Mouse (Mus musculus): ENCODE results near the gene Hivep3. TPM values are rescaled to one million over a fixed set of nuclear protein-coding genes. Genes with fewer than 3 reads are reported as not detected.

Hivep3 gene
- polyA plus RNA-seq, 1 experiment from 2014 or later = 6.2 TPM

DNA sequence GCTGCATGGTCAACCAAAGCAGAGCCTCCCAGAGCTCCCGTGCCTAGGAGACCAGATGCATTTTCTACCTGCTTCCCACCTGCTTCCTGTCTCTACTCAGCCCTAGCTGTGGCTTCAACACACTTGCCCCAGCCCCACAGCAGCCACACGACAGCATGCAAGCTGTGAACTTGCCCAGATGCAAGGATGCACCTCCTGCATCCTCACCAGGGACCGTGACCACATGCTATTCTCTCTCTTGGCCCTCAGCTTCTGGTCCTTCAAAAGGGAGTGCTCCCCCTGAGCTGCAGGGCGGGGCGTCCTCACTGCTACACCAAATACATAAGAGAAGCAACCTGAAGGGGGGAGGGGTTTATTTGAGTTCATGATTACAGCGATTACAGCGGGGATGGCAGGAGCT, 303.4 kb downstream of the Hivep3 start:
- Histone ChIP-seq H3K27ac (ENCODE audit: low read depth) (no peak overlapping the region), H3K9ac (ENCODE audit: low read length) (no peak overlapping the region), H3K4me3 (ENCODE audit: low read depth, low read length) (no peak overlapping the region), H3K36me3 (ENCODE audit: control insufficient read depth, insufficient read depth, low read length) (no peaks in the 10 kb centered on the region), H3K27me3 (replicated peaks; ENCODE audit: control insufficient read depth, insufficient read depth, low read length) (peaks cover 31% of the 10 kb centered on the region), H3K4me2 (ENCODE audit: low read length) (no peak overlapping the region), H3K4me1 (replicated peaks; ENCODE audit: control insufficient read depth, insufficient read depth, low read length) (no peaks in the 10 kb centered on the region), H3K9me3 (ENCODE audit: control insufficient read depth, low read length) (no peaks in the 10 kb centered on the region)
- ATAC-seq (replicated peaks; ENCODE audit: low FRiP score, low TSS enrichment, low read depth) (no peak), DNase-seq (ENCODE audit: low spot score) (no peak)
- WGBS = 36% methylated on average over 7 of the region's 7 CpGs

DNA sequence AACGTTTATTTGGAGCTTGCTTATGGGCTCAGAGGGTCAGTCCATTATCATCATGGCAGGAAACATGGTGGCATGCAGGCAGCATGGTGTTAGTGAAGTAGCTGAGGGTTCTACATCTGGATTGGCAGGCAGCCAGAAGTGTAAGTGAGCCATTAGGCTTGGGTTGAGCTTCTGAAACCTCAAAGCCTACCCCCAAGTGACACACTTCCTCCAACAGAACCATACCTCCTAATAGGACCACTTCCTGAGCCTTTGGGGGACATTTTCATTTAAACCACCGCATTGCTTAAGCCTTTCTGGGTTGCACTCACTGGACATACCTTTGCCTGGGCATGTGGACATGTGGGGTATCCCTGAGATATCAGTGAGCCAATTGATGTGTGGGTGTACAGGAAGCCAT, 307.9 kb downstream of the Hivep3 start:
- H3K27ac ChIP-seq (ENCODE audit: low read depth) = no peak overlapping the region
- no peak overlapping the region for H3K4me3 ChIP-seq (ENCODE audit: low read depth, low read length)
- H3K27me3 ChIP-seq (replicated peaks; ENCODE audit: control insufficient read depth, insufficient read depth, low read length) = no peaks in the 10 kb centered on the region
- no peak overlapping the region for H3K4me2 ChIP-seq (ENCODE audit: low read length)
- no peaks in the 10 kb centered on the region for H3K9me3 ChIP-seq (ENCODE audit: control insufficient read depth, low read length)
- no peaks in the 10 kb centered on the region for H3K4me1 ChIP-seq (replicated peaks; ENCODE audit: control insufficient read depth, insufficient read depth, low read length)
- DNase-seq (ENCODE audit: low spot score) (no peak), ATAC-seq (replicated peaks; ENCODE audit: low FRiP score, low TSS enrichment, low read depth) (no peak)
- WGBS = 77% methylated on average over 2 of the region's 2 CpGs
- H3K36me3 ChIP-seq (ENCODE audit: control insufficient read depth, insufficient read depth, low read length) = no peaks in the 10 kb centered on the region
- no peak overlapping the region for H3K9ac ChIP-seq (ENCODE audit: low read length)

- Histone ChIP-seq H3K36me3 (ENCODE audit: control insufficient read depth, insufficient read depth, low read length) (no peaks in the 10 kb centered on the region), H3K9me3 (ENCODE audit: control insufficient read depth, low read length) (no peaks in the 10 kb centered on the region), H3K4me3 (ENCODE audit: low read depth, low read length) (no peak overlapping the region), H3K4me2 (ENCODE audit: low read length) (no peak overlapping the region), H3K9ac (ENCODE audit: low read length) (no peak overlapping the region), H3K27me3 (replicated peaks; ENCODE audit: control insufficient read depth, insufficient read depth, low read length) (no peaks in the 10 kb centered on the region), H3K4me1 (replicated peaks; ENCODE audit: control insufficient read depth, insufficient read depth, low read length) (no peaks in the 10 kb centered on the region), H3K27ac (ENCODE audit: low read depth) (no peak overlapping the region)
- 89% methylated on average over 7 of the region's 7 CpGs for WGBS
- ATAC-seq (replicated peaks; ENCODE audit: low FRiP score, low TSS enrichment, low read depth) = no peak
- no peak for DNase-seq (ENCODE audit: low spot score)
Observed at GRCm38 (mm10) chr4:120042480-120042879, 308.9 kb downstream of the Hivep3 start.

DNA sequence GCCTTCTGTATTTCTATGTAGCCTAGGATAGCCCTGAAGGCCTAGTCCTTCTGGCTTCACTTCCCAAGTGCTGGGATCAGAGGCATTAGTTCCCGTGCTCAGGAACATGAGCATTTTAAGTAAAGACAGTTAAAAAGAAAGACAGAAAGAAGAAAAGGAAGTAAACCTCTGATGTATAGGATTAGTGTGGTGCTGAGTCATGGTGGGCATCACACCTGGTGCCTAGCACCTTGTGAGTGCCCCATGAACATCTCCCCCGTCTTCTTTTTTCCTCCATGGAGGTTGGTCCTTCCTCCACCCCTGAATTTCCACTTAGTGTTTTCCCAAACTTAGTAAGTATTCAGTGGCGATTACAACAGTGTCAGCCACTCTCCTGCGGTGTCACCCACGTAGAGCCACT, 311.0 kb downstream of the Hivep3 start:
- Histone ChIP-seq H3K4me1 (replicated peaks; ENCODE audit: control insufficient read depth, insufficient read depth, low read length) (no peaks in the 10 kb centered on the region), H3K27ac (ENCODE audit: low read depth) (no peak overlapping the region), H3K4me2 (ENCODE audit: low read length) (no peak overlapping the region), H3K9ac (ENCODE audit: low read length) (no peak overlapping the region), H3K9me3 (ENCODE audit: control insufficient read depth, low read length) (no peaks in the 10 kb centered on the region), H3K36me3 (ENCODE audit: control insufficient read depth, insufficient read depth, low read length) (no peaks in the 10 kb centered on the region), H3K27me3 (replicated peaks; ENCODE audit: control insufficient read depth, insufficient read depth, low read length) (no peaks in the 10 kb centered on the region), H3K4me3 (ENCODE audit: low read depth, low read length) (no peak overlapping the region)
- DNase-seq (ENCODE audit: low spot score) (no peak), ATAC-seq (replicated peaks; ENCODE audit: low FRiP score, low TSS enrichment, low read depth) (no peak)
- 78% methylated on average over 5 of the region's 5 CpGs for WGBS

- no peak overlapping the region for H3K4me2 ChIP-seq (ENCODE audit: low read length)
- WGBS = 41% methylated on average over 5 of the region's 5 CpGs
- no peak overlapping the region for H3K4me3 ChIP-seq (ENCODE audit: low read depth, low read length)
- H3K9me3 ChIP-seq (ENCODE audit: control insufficient read depth, low read length) = no peaks in the 10 kb centered on the region
- H3K27ac ChIP-seq (ENCODE audit: low read depth) = no peak overlapping the region
- H3K36me3 ChIP-seq (ENCODE audit: control insufficient read depth, insufficient read depth, low read length) = no peaks in the 10 kb centered on the region
- H3K4me1 ChIP-seq (replicated peaks; ENCODE audit: control insufficient read depth, insufficient read depth, low read length) = no peaks in the 10 kb centered on the region
- H3K27me3 ChIP-seq (replicated peaks; ENCODE audit: control insufficient read depth, insufficient read depth, low read length) = no peaks in the 10 kb centered on the region
- no peak for ATAC-seq (replicated peaks; ENCODE audit: low FRiP score, low TSS enrichment, low read depth)
- no peak for DNase-seq (ENCODE audit: low spot score)
- H3K9ac ChIP-seq (ENCODE audit: low read length) = no peak overlapping the region
Observed at GRCm38 (mm10) chr4:120045131-120045537, 311.6 kb downstream of the Hivep3 start.

- no peak for ATAC-seq (replicated peaks; ENCODE audit: low FRiP score, low TSS enrichment, low read depth)
- Histone ChIP-seq H3K27me3 (replicated peaks; ENCODE audit: control insufficient read depth, insufficient read depth, low read length) (no peaks in the 10 kb centered on the region), H3K4me2 (ENCODE audit: low read length) (no peak overlapping the region), H3K9ac (ENCODE audit: low read length) (no peak overlapping the region), H3K4me3 (ENCODE audit: low read depth, low read length) (no peak overlapping the region), H3K36me3 (ENCODE audit: control insufficient read depth, insufficient read depth, low read length) (no peaks in the 10 kb centered on the region), H3K27ac (ENCODE audit: low read depth) (no peak overlapping the region), H3K9me3 (ENCODE audit: control insufficient read depth, low read length) (no peaks in the 10 kb centered on the region), H3K4me1 (replicated peaks; ENCODE audit: control insufficient read depth, insufficient read depth, low read length) (no peaks in the 10 kb centered on the region)
- 79% methylated on average over 7 of the region's 7 CpGs for WGBS
- no peak for DNase-seq (ENCODE audit: low spot score)
Observed at GRCm38 (mm10) chr4:120045871-120046270, 312.3 kb downstream of the Hivep3 start.

DNA sequence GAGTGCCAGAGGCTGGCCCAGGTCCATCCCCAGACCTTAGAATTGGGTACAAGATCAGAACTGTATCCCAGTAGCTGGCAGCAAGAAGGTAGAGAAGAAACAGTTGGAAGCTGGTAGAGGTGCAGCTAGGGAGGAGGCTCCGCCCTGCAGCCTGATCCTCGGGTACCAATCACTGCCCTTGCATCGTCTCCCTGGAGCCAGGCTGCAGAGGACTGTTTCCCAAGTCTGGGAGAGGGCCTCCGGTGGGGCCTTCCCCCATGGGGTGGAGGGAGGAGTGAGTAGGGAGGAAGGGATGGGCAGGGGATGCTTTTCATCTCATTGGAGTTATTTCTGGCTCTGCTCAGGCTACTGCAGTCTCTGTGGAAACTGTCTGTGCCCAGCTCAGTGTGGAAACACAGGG, 313.5 kb downstream of the Hivep3 start:
- WGBS = 24% methylated on average over 4 of the region's 4 CpGs
- Histone ChIP-seq H3K4me3 (ENCODE audit: low read depth, low read length) (no peak overlapping the region), H3K9ac (ENCODE audit: low read length) (no peak overlapping the region), H3K36me3 (ENCODE audit: control insufficient read depth, insufficient read depth, low read length) (no peaks in the 10 kb centered on the region), H3K9me3 (ENCODE audit: control insufficient read depth, low read length) (no peaks in the 10 kb centered on the region), H3K27ac (ENCODE audit: low read depth) (no peak overlapping the region), H3K4me1 (replicated peaks; ENCODE audit: control insufficient read depth, insufficient read depth, low read length) (no peaks in the 10 kb centered on the region), H3K4me2 (ENCODE audit: low read length) (no peak overlapping the region), H3K27me3 (replicated peaks; ENCODE audit: control insufficient read depth, insufficient read depth, low read length) (no peaks in the 10 kb centered on the region)
- ATAC-seq (replicated peaks; ENCODE audit: low FRiP score, low TSS enrichment, low read depth) = no peak
- DNase-seq (ENCODE audit: low spot score) = no peak

- Histone ChIP-seq H3K9ac (ENCODE audit: low read length) (no peak overlapping the region), H3K27ac (ENCODE audit: low read depth) (no peak overlapping the region), H3K36me3 (ENCODE audit: control insufficient read depth, insufficient read depth, low read length) (no peaks in the 10 kb centered on the region), H3K4me1 (replicated peaks; ENCODE audit: control insufficient read depth, insufficient read depth, low read length) (no peaks in the 10 kb centered on the region), H3K4me2 (ENCODE audit: low read length) (no peak overlapping the region), H3K4me3 (ENCODE audit: low read depth, low read length) (no peak overlapping the region), H3K27me3 (replicated peaks; ENCODE audit: control insufficient read depth, insufficient read depth, low read length) (no peaks in the 10 kb centered on the region), H3K9me3 (ENCODE audit: control insufficient read depth, low read length) (no peaks in the 10 kb centered on the region)
- 87% methylated on average over 4 of the region's 4 CpGs for WGBS
- DNase-seq (ENCODE audit: low spot score) (no peak), ATAC-seq (replicated peaks; ENCODE audit: low FRiP score, low TSS enrichment, low read depth) (no peak)
Observed at GRCm38 (mm10) chr4:120048274-120048673, 314.7 kb downstream of the Hivep3 start.

GRCm38 (mm10) chr4:120049857-120050256, 316.3 kb downstream of the Hivep3 start:
- 92% methylated on average over 3 of the region's 3 CpGs for WGBS

More at GRCm38 (mm10) chr4:120049857-120050256, 316.3 kb downstream of the Hivep3 start:
- no peak overlapping the region for H3K27ac ChIP-seq (ENCODE audit: low read depth)
- H3K9ac ChIP-seq (ENCODE audit: low read length) = no peak overlapping the region
- H3K27me3 ChIP-seq (replicated peaks; ENCODE audit: control insufficient read depth, insufficient read depth, low read length) = no peaks in the 10 kb centered on the region
- no peaks in the 10 kb centered on the region for H3K9me3 ChIP-seq (ENCODE audit: control insufficient read depth, low read length)
- ATAC-seq (replicated peaks; ENCODE audit: low FRiP score, low TSS enrichment, low read depth) (no peak), DNase-seq (ENCODE audit: low spot score) (no peak)
- no peak overlapping the region for H3K4me2 ChIP-seq (ENCODE audit: low read length)
- no peak overlapping the region for H3K4me3 ChIP-seq (ENCODE audit: low read depth, low read length)
- H3K36me3 ChIP-seq (ENCODE audit: control insufficient read depth, insufficient read depth, low read length) = no peaks in the 10 kb centered on the region
- H3K4me1 ChIP-seq (replicated peaks; ENCODE audit: control insufficient read depth, insufficient read depth, low read length) = no peaks in the 10 kb centered on the region
